In genomic region chr2:35432472-35432871, GRCm38 (mm10) we compare ENCODE assay signal across 10 mouse cellular contexts. TPM values are rescaled to one million over a fixed set of nuclear protein-coding genes. Genes with fewer than 3 reads are reported as not detected.
A peak's percentile ranks its signal among the peaks of the same experiment; 100 is the strongest.
DNase-seq lines count a peak whose midpoint lies in the region; ATAC-seq and TF ChIP-seq lines count a peak whose summit lies in the region.
"Had no signal": no experiment of that assay in that cellular context is flagged by ENCODE, and none has a peak within 500 bp of the region (broad histone marks: within the 10 kb centered on the region; RNA-seq: fewer than 3 reads in every experiment).

No protein-coding gene starts in this region.

- H3K36me3 ChIP-seq in spleen, adult 2 months (ENCODE audit: control insufficient read depth, insufficient read depth, low read length) = peaks cover 9% of the 10 kb centered on the region; the same call in 1 of the 2 replicates
- H3K36me3 ChIP-seq in hindbrain, postnatal 0 days (ENCODE audit: insufficient read depth, low read length) = no peaks in the 10 kb centered on the region
- H3K36me3 ChIP-seq in liver, embryonic 15.5 days (replicated peaks) = peaks cover 34% of the 10 kb centered on the region

- peak overlapping the region; percentile 20 for H3K27ac ChIP-seq in spleen, adult 2 months (ENCODE audit: insufficient read depth, low read length)
- peak overlapping the region; percentile 21; the same call in 1 of the 2 replicates for H3K27ac ChIP-seq in hindbrain, postnatal 0 days
- H3K27ac ChIP-seq in liver, embryonic 15.5 days (replicated peaks) = 0 out of 2 replicates have a peak overlapping the region, but pooled peaks have one; percentile 24

- DNase-seq in spleen, adult 2 months (ENCODE audit: low read depth in 1 of 2, low spot score in 2 of 2) = no peak
- no peak for DNase-seq in spleen, postnatal 10 days (ENCODE audit: low spot score in 2 of 2)
- DNase-seq in hindbrain, postnatal 0 days (ENCODE audit: low spot score) = no peak
- DNase-seq in ovary, postnatal 36 days (ENCODE audit: low spot score) = no peak
- no peak for DNase-seq in testis, postnatal 10 days (ENCODE audit: low spot score)
- no peak for DNase-seq in cerebellum, postnatal 4 days (ENCODE audit: low spot score in 2 of 2)
- DNase-seq in thymus, postnatal 4 days = no peak

- no peak for TF ChIP-seq CTCF in spleen, adult 2 months (IDR thresholded peaks at IDR 0.05; ENCODE audit: extremely low read depth, insufficient read depth, insufficient read length, insufficient replicate concordance)
- TF ChIP-seq CTCF in hindbrain, postnatal 0 days (IDR thresholded peaks at IDR 0.05; ENCODE audit: low read depth) = no peak

- no peaks in the 10 kb centered on the region for H3K27me3 ChIP-seq in spleen, adult 2 months (ENCODE audit: control insufficient read depth, insufficient read depth, low read length)
- H3K27me3 ChIP-seq in hindbrain, postnatal 0 days (ENCODE audit: insufficient read depth, low read length) = no peaks in the 10 kb centered on the region
- no peaks in the 10 kb centered on the region for H3K27me3 ChIP-seq in liver, embryonic 15.5 days

- no peaks in the 10 kb centered on the region; the same call in 1 of the 2 replicates for H3K4me1 ChIP-seq in spleen, adult 2 months (ENCODE audit: control insufficient read depth, insufficient read depth, insufficient read length)
- no peaks in the 10 kb centered on the region for H3K4me1 ChIP-seq in hindbrain, postnatal 0 days (ENCODE audit: insufficient read depth, low read length)
- peaks cover 42% of the 10 kb centered on the region for H3K4me1 ChIP-seq in liver, embryonic 15.5 days (replicated peaks)

- H3K4me2 ChIP-seq in hindbrain, postnatal 0 days (ENCODE audit: low read depth, low read length) = peak overlapping the region; percentile 30; the same call in 1 of the 2 replicates
- no peak overlapping the region for H3K4me2 ChIP-seq in liver, embryonic 15.5 days

- 50% methylated on average over 7 of the region's 7 CpGs for WGBS in spleen, adult 2 months
- 32% methylated on average over 7 of the region's 7 CpGs for WGBS in hindbrain, postnatal 0 days
- 36% methylated on average over 7 of the region's 7 CpGs for WGBS in liver, embryonic 15.5 days (ENCODE audit: insufficient replicate concordance)

- TF ChIP-seq POLR2A in spleen, adult 2 months (IDR thresholded peaks at IDR 0.05; ENCODE audit: low read depth, low read length) = no peak

- no peak overlapping the region for H3K9ac ChIP-seq in hindbrain, postnatal 0 days (replicated peaks; ENCODE audit: low read length)
- no peak overlapping the region for H3K9ac ChIP-seq in liver, embryonic 15.5 days

- no peaks in the 10 kb centered on the region for H3K9me3 ChIP-seq in hindbrain, postnatal 0 days (ENCODE audit: low read length)
- no peaks in the 10 kb centered on the region for H3K9me3 ChIP-seq in liver, embryonic 15.5 days (replicated peaks)

- no peak overlapping the region for H3K4me3 ChIP-seq in spleen, adult 2 months (ENCODE audit: extremely low read depth, insufficient read depth, insufficient read length)
- H3K4me3 ChIP-seq in hindbrain, postnatal 0 days (ENCODE audit: low read length) = no peak overlapping the region
- no peak overlapping the region for H3K4me3 ChIP-seq in liver, embryonic 15.5 days (replicated peaks)

- ATAC-seq in hindbrain, postnatal 0 days = no peak
- no peak for ATAC-seq in liver, embryonic 15.5 days (ENCODE audit: insufficient read depth)

RNA-seq across cellular contexts. Expression of gene Ggta1, which starts 30.6 kb away (rescaled TPM):
- polyA plus RNA-seq in spleen, adult 2 months (2012; rRNA removed) = 20.1 and 21.6 TPM in 2 replicates
- 3.8 and 11.8 TPM in 2 replicates for total RNA-seq in hindbrain, postnatal 0 days (2014; rRNA removed)
- polyA plus RNA-seq in hindbrain, postnatal 0 days (2015; fragmentation: Nextera tagmentation; extraction: Ambion mirVana) = 3.2 and 4.7 TPM in 2 replicates
- polyA plus RNA-seq in liver, embryonic 15.5 days (2015; fragmentation: Nextera tagmentation; extraction: Ambion mirVana) = 9.0 and 9.1 TPM in 2 replicates

RNA-seq across cellular contexts. Expression of gene 4930402F06Rik, which starts 35.5 kb away (rescaled TPM):
- not detected in 2 replicates for polyA plus RNA-seq in spleen, adult 2 months (2012; rRNA removed)
- not detected in 2 replicates for total RNA-seq in hindbrain, postnatal 0 days (2014; rRNA removed)
- polyA plus RNA-seq in hindbrain, postnatal 0 days (2015; fragmentation: Nextera tagmentation; extraction: Ambion mirVana) = not detected in 2 replicates
- not detected in 2 replicates for polyA plus RNA-seq in liver, embryonic 15.5 days (2015; fragmentation: Nextera tagmentation; extraction: Ambion mirVana)
- total RNA-seq: ES-E14; neutrophil, adult 5-6 weeks had no signal
